Mouse (Mus musculus): ENCODE results near the gene Gzmb.
A peak's percentile ranks its signal among the peaks of the same experiment; 100 is the strongest.
"Not testable (repeated sequence)": the region's sequence is repeated elsewhere in the genome, so short reads cannot be mapped to it uniquely, and the experiment has no call there.

Gene Gzmb

DNA sequence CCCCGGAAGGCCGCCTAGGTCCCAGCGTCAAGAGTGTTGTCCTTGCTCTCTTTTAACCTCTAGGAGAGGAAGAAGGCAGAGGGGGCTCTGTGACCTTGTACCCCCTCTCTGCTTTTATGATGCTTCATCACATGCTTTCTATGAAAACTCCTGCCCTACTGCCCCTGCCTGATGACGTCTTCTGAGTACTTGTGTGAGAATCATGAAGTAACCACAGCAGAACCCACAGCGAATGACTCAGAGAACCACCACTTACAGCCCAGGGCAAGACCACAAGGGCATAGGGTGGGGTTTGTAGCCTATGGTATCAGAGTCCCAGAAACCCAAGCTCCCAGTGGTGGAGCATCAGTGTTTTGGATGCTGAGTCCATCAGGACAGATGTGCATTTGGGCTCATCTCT, at the start of gene Gzmb:
Gzmb (minus strand) TSS at position 108 of the 400 bp plus-strand sequence.
- DNase-seq: no peak

DNA sequence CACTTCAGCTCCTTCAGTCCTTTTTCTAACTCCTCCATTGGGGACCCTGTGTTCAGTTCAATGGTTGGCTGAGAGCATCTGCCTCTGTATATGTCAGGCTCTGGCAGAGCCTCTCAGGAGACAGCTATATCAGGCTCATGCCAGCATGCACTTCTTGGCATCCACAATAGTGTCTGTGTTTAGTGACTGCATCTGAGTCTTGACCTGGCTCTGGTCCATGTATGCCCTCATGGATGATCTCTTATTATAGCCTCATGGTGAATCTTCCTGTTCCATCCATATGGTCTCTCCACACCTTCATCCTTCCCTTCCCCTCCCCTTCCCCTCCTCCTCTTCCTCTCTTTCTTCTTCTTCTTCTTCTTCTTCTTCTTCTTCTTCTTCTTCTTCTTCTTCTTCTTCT, 49.7 kb upstream of the Gzmb start:
- not testable (repeated sequence) for DNase-seq

DNA sequence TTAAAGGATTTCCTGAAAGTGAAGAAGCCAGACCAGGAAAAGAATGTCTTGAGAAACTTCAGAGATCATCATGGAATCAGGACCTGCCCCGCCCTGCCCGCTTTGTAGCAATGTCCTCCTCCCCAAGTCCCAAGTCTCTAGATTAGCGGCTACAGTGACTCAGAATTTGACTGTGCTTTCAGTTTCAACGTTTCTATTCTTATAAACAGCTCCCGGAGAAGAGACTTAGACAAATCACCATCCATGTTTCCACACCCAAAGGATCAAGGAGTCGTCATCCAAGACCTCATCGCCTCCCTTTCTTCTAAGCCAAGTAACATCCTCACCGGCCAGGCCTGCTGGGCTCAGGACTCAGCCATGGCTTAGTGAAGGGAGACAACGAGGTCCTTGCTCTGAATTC, 48.2 kb upstream of the Gzmb start:
- no peak for DNase-seq

DNA sequence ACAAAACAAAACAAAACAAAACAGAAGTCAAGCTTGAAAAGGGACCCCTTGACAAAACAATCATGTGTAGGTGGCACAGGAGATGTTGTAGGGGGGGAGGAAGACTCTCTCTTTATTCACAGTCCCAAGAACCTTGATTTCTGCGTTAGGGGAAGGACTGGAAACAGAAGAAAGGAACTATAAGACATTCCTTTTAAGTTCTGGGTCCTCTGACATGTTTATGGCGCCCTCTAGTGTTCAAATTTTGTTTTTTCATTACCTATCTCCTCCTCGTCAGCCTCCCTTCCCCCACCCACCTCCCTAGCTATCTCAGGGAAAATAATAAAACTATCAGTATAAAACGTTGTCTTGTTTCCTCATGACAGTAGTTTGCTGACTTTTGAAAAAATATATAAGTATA, 42.1 kb upstream of the Gzmb start:
- no peak for DNase-seq

DNA sequence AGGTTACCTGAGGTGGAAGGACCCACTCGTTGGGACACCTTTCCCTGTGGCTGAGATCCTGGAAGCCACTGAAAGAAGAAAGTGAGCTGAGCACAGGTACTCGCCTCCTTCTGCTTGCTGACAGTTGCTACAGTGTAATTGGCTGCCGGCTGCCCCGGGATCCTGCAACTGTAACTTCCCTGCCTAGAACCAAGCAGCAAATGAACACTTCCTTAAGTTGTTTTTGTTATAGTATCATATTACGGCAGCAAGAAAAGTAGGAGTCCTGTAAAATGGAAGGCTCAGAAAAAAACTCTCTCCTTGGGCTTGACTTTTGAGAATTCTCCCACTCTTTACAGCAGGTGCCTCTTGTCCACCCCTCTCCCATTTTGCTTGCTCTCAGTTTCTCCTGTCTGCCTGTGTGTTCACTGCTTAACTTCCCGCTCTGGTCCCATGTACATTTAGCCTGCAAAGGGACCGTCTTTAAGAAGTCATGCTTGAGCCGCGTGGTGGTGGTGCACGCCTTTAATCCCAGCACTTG, 41.5 kb upstream of the Gzmb start:
- no peak for DNase-seq

DNA sequence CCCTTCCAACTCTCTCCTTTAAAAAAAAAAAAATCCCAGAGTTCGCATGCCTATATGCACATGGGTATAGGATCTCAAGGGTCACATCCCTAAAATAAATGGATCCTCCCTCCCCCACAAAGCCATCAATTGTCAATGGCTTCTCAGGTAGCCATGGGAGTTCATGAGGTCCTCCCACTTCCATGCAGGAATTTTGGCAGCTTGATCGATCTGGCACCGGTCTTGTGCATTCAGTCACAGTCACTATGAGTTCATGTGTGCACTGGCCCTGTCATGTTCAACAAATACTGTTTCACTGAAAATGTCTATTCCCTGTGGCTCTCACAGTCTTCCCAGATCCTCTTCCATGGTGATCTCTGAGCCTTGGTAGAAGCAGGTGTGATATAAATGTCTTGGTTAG, 40.0 kb upstream of the Gzmb start:
- no peak for DNase-seq

DNA sequence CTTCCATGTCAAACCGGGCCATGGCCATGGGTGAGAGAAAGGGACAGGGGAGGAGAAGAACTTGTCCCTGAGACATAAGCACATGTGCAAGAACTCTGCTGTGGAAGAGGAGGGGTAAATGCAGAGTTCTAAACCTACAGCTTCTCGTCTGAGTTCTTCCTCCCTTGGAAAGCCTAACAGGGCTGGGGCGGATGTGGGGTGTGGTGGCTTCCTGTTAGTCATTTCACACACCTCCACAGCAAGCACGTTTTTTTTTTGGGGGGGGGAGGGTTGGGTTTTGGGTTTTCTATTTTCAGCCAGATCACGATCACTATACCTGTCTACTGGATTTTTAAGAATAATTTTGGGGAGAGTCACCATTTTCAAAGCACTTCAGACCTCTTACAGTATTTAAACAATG, 34.7 kb upstream of the Gzmb start:
- DNase-seq: peak; percentile 44 to 67

DNA sequence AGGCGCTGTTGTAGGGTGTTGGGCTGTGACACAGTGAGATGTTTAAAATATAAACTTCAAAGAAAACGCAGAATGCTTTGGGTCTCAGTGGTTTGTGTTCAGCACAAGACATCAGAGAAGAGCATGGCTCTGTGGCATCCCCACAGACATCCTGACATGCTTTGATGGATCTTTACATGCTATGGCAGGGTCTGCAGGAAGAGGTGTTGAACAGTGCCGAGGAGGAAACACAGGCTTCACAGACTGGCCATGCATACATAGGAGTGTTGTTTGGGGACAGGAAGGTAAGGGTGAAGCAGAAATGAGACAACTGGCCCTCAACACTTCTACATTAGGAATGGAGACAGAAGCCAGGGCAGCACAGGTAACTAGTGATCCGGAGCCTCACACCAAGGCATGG, 34.0 kb upstream of the Gzmb start:
- DNase-seq: peak; percentile 9 to 40

DNA sequence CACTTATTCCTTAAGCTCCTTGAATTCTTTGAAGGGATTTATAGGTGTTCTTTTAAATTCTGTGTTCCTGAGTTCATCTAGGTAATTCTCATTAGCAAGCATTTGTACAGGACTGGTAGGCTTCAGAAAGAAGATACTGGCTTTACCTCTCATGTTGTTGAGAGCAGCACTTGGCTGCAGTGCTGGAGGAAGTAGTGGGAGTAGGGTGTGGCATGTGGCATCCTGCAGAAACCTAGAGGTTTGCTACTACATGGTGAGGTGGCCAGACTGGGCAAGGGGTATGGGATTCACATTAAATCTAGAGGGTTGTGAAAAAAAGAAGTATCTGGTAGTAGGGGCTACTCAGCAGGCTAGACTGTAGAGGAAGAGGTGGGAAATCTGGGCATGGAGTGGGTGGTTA, 31.1 kb upstream of the Gzmb start:
- no peak for DNase-seq

DNA sequence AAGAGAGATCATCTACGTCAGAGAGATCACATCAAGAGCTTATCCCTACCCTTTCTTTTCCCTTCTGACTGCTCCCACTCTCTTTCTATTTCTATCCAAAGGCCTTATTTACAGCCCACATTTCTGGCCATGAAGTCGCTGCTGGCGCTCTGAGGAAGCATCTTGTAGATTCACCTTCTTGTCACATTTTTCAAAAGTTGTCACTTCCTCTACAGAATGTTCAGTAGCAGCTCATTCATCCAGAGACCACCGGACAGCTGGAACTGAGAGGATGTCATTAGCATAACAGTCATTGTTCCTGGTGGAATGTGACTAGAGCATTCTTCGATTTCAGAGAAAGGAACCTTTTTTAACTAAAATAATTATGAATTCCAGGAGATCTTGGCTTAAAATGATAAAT, 26.6 kb upstream of the Gzmb start:
- DNase-seq: no peak

DNA sequence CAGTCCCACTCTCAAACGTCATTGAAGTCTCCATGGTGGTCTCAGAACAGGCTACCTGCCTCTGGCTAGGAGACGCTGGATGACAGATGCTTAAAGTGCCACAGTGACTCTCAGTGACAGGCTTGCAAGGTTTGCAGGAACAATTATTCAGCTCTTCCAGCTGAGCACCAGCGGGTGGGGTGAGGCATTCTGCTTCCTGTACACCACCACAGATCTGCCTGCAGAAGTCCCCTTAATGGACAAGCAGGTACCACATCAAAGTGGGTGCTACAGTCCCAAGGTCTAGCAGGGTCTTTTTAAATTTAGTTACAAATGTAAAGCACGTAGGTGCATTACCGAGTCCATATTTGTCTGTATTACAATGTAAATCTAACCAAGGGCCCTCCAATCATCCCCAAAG, 25.7 kb upstream of the Gzmb start:
- no peak for DNase-seq

DNA sequence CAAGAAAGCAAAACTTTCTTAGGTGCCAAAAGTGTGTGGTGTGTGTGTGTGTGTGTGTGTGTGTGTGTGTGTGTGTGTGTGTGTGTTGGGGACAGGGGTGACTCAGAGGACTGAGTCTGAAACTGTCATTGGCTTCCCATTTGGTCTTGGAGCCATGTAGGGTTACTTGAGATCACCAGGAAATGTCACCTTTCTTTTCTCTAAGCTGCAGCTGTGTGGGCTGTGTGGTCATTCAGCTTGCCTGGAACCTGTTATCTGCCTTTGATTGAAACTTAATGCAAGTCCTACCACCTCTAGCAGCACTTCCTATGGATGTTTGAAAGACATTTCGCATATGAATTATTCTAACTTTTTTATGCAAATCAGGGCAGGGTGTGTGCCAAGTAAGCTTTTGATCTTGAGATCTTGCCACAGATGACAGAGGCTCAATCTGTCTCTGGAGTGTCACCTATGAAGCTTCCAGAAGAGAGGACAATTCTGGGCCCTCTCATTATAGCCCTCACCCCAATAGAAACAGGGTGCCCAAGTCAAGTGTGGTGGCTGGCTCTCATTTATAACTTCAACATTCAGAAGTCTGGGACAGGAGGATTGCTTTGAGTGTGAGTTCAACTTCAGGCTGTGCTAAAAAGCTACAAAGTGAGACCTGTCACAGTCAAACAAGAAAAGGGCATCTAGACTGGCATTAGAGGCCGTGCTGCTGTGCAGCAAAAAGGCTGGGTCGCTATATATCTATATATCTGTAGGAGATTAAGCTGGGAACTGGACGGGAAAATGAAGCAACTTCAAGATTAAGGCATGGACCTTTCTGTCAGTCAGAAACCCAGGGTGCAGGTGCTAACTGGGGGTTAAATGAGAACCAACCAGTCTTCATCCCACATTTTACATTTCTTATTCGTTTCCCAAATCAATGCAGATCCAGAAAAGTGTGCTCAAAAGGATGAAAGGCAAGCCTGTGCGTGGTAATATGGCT, 22.6 kb upstream of the Gzmb start:
- DNase-seq: no peak

DNA sequence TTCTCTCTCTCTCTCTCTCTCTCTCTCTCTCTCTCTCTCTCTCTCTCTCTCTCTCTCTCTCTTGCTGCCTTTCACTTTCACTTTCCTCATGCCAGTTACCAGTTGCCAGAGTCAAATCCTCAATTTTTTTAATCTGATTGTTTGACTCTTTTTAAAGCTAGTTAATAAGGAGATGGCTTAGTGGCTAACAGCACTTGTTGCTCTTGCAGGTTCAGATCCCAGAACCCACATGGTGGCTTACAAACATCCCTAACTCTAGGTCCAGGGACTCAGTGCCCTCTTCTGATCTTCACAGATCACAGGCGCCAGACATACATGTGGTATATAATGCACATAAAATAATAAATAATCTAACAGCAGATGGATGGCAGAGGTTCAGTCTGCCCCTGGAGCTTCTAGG, 21.8 kb upstream of the Gzmb start:
- DNase-seq: no peak

DNA sequence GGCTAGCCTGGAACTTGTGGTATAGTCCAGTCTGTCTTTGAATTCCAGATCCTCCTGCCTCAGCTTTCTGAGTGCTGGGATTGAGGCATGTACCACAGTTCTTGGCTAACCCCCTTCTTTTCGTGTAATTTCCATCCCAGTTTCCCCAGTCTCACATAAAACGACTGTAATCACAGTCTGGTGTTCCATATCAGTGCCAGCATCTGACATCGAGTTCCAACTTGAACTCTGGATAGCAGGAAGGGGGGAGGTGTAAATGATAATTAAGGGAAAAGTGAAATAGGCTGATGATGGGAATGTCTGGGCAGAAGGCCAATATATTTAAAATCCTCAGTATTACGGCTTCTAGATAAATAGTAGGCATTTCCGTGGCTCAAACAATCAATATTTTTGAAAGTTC, 19.0 kb upstream of the Gzmb start:
- DNase-seq: no peak

DNA sequence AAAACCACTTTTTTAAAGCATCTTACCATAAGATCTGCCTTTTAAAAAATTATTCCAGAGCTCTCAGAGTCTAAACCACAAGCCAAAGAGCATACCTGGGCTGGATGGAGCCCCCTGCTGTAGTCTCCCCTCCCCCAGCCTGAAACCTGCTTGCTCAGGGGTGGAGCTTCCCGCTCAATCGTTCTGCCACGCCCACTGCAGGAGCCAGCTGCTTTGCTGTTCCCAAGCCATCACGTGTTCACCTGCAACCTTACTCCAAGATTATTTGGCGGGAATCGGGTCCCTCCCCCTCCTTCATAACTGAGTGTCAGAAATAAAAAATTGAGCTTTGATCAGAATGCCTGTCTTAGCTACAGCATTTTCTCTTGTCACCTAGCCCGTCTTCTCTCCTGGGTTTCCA, 16.6 kb upstream of the Gzmb start:
- not testable (repeated sequence) for DNase-seq

DNA sequence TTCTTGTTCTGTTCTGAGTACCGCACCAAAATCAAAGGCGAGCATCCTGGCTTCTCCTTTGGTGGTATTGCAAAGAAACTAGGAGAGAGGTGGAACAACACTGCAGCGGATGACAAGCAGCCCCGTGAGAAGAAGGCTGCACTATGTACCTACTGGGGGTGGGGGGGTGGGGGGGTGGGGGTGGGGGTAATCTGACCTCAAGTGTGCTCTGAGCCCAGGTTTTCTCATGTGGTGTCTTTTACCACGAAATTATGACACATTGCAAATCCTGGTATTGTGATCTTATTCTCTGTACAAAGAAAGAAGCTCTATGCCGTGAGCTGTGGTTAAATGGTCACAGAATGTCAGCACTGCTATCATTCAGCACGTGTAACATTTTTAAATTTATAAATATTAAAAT, 14.0 kb upstream of the Gzmb start:
- DNase-seq: not testable (repeated sequence)

DNA sequence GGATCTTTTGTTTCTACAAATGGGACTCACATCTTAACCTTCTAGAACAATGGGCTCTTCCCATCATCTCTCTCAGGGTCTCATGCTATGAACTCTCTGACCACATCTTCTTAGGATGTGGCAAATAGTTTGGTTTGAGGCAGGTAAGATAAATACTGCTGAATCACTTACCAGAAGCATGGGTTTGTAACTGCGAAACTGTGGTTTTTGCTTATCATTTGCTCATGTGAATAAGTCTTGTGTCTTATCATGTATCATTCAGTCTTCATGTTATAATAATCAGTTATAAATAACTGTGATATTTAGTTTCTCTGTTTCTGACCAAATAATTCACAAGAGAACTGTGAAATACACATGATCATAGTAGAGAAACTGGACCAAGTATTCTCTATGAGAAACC, 4.0 kb upstream of the Gzmb start:
- DNase-seq: no peak

DNA sequence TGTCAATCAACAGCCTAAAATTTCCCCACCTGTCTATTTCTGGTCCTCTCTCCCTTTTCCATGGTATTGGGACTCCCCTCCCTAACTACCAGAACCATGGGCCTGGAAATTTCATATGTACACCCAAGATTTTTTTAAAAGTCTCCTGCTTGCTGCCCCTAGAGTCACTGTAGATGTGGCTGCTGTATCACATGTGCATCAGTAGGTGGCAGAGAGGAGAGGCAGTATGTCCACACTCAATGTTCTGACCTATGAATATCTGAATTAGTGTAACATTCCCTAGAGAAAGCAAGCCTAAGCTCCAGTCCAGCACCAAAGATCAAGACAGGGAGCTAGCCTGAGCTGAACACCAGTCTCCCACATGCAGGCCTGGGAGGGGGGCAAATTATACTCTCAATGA, 21.7 kb downstream of the Gzmb start:
- no peak for DNase-seq

DNA sequence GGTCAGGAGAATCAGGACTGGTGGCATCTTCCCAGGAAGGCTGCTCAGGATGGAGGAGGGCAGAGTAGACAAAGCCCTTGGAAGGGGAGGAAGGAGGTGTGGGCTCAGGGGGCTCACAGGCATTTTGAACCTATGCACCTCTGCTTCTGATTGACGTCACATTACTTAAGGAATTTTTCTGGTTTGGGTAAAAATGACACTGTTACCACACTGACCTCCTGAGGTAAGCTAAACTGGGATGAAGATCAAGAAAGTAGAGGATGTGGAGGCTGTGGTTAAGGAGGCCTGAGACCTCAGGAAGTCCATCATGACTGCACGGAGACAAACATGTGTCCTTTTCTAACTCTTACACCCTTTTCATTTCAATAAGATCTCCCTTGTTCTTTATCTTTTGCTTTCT, 27.5 kb downstream of the Gzmb start, which contains the start of gene Gzmc:
Gzmc (minus strand) TSS at position 101 of the 400 bp plus-strand sequence.
- no peak for DNase-seq

DNA sequence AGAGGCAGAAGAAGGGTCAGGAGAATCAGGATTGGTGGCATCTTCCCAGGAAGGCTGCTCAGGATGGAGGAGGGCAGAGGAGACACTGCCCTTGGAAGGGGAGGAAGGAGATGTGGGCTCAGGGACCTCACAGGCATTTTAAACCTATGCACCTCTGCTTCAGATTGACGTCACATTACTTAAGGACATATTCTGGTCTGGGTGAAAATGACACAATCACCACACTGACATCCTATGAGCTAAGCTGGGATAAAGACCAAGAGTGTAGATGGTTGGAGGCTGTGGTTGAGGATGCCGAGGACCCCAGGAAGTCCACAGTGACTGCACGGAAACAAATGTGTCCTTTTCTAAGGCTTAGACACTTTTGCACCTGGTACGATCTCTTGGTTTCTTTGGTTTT, 50.7 kb downstream of the Gzmb start, which contains the start of gene Gzmf:
Gzmf (minus strand) TSS at position 101 of the 400 bp plus-strand sequence.
- no peak for DNase-seq

All from thymus, adult 18-20 months (tissue).